Mouse (Mus musculus) ES-Bruce4 (cell line): ENCODE data around the gene Mat2b.

ENCODE experiments used
- CTCF ChIP-seq: IDR thresholded peaks from one replicate; pipeline ENCODE4 v1.8.1; 2011; ENCODE audit warnings: low read depth, low read length
- EP300 ChIP-seq: IDR thresholded peaks from 2 replicates; pipeline ENCODE4 v1.6.1; 2011; ENCODE audit warnings: low read depth, low read length; ENCODE audit not compliant: insufficient read depth
- POLR2A ChIP-seq: IDR thresholded peaks from one replicate; pipeline ENCODE4 v1.8.1; 2011; ENCODE audit warnings: low read length; ENCODE audit not compliant: insufficient read depth

GRCm38 (mm10) chr11:40647246-40647645, 47.8 kb downstream of the Mat2b start:
- TF ChIP-seq CTCF (no peak), EP300 (no peak), POLR2A (no peak)
